Mouse (Mus musculus): ENCODE data around the gene Syngr2. TPM values are rescaled to one million over a fixed set of nuclear protein-coding genes. Genes with fewer than 3 reads are reported as not detected.

The Syngr2 gene
- polyA plus RNA-seq, 1 experiment from 2014 or later: 149 TPM

DNA sequence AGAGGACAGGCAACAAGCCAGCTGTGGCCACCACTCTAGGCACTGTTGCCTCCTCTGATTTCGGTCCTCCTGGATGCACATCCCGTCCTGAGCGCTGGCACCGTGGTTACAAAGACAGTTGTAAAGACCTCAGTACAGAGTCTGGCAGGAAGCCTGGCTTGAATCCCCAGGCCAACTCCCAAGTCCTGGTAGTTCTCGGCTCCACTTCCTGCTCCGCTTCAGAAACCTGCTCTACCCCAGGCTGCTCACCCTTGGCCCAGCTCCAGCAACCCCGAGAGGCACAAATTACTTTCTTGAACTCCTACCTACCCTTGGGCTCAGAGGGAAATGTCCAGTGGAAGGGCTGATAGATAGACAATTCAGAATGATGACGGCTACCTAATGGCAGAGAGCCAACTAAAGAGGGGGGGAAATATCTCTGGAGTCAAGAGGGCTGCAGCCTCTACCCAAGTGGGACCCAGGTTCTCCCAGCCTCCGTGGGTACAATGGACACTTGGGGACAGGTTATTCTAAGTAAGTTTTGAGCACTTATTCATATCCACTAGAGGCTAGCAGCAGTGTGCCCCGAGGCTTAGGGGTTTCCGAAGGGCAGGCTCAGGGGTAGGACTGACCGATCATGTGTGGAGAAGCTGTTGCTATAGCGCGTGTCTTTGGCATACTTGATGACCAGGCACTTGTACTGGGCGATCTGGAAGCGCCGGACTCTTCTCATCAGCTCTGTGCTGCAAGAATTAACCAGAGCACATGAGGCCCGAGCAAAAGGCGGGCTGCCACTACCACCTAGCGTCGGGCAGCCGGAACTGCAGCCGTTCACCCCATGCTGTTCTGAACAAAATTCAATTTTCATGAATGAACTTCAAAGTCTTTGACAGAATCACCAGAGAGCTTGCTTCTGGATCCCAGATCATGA is 14.8 kb downstream of the Syngr2 start:
- no peaks in the 10 kb centered on the region for H3K27me3 ChIP-seq
- ATAC-seq: peak; percentile 65
- in situ Hi-C loops (cut with MboI; ENCODE audit: low pct_unique_long_range_greater_than_20kb): loop anchor here (5.0 kb wide), 1 partner anchor 432 kb away; no protein-coding TSS in a partner anchor
- no peak for DNase-seq (ENCODE audit: low read depth, low spot score)
- peak; percentile 98 for TF ChIP-seq CTCF (IDR thresholded peaks at IDR 0.05)
- ChIA-PET POLR2A (interaction anchor here (0.7 to 1.4 kb wide), 4 partner anchors 9 to 453 kb away, joined by 3 to 4 read pairs (median 4); no protein-coding TSS in a partner anchor), CTCF (interaction anchor here (0.9 to 2.4 kb wide), 9 partner anchors 10 to 145 kb away, joined by 3 to 19 read pairs (median 4); partner anchors contain the start of gene 6030468B19Rik)

DNA sequence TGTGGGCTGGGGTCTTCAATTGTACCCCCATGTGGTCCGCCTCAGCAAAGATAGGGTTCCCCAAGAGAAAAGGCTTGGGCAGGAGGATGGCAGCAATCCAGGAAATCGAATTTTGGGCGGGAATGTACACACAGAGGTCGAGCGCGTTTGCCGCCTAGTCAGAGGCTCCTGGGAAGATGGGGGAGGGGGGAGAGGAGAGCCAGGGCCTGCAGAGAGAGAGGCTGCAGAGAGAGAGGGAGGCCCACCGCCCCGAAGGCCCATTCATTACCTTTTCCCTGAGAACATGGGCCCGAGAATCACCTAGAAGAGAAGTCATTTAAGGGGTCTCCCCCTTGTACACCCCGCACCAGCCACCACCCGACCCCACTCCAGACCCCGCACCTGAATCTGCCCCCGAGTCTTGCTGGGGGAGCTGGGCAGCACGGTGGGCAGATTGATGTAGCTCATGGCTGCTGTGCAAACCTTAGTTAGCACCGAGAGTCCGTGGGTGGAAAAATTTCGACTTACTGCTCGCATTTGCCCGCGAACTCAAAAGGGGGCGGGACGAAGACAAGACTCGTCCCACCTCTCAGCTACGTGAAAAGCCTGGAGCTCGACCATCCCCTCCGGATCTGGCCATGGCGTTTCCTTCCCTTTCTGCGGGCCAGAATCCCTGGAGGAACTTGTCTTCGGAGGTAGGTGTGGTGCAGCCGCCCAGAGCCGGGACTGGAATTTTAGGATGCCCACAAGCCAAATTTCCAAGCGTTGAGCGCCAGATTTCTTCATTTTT is 16.0 kb downstream of the Syngr2 start, which contains the start of the genes Afmid and Tk1:
Afmid (plus strand) TSS at position 592 of the 769 bp plus-strand sequence.
Tk1 (minus strand) TSS at position 760 of the 769 bp plus-strand sequence.
- no peaks in the 10 kb centered on the region for H3K27me3 ChIP-seq
- CTCF ChIA-PET: interaction anchor here (1.0 to 2.4 kb wide), 7 partner anchors 11 to 116 kb away, joined by 3 to 19 read pairs (median 4); partner anchors contain the start of gene 6030468B19Rik
- in situ Hi-C loops (cut with MboI; ENCODE audit: low pct_unique_long_range_greater_than_20kb): loop anchor here (5.0 kb wide), 1 partner anchor 118 kb away; no protein-coding TSS in a partner anchor
- POLR2A ChIA-PET: interaction anchor here (0.7 to 1.4 kb wide), 6 partner anchors 8 to 454 kb away, joined by 3 to 4 read pairs (median 3); no protein-coding TSS in a partner anchor
- ATAC-seq (no peak), DNase-seq (ENCODE audit: low read depth, low spot score) (no peak)
- no peak for TF ChIP-seq CTCF (IDR thresholded peaks at IDR 0.05)

DNA sequence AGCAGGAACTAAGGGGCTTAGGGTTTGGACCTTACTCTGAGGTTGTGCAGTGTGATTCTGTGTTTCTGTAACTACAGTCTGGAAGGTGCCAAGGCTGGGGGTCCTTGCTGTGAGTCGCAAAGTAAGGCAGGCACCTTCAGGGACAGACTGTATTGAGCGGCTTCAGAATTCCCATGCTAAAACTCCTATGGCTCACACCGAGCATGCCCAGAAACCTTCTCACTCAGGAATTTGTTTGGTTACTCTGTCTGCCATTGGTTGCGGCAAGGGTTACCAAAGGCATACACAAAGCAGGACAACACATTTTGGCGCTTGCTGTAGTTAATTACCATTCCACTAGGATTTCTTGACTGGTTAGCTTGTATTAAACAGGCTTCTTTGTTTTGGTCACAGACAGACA is 16.7 kb downstream of the Syngr2 start:
- no peak for TF ChIP-seq CTCF (IDR thresholded peaks at IDR 0.05)
- POLR2A ChIA-PET: interaction anchor here (0.8 to 1.4 kb wide), 4 partner anchors 28 to 40 kb away, joined by 3 read pairs; no protein-coding TSS in a partner anchor
- ATAC-seq (no peak), DNase-seq (ENCODE audit: low read depth, low spot score) (no peak)
- in situ Hi-C loops (cut with MboI; ENCODE audit: low pct_unique_long_range_greater_than_20kb): loop anchor here (5.0 kb wide), 1 partner anchor 119 kb away; no protein-coding TSS in a partner anchor
- CTCF ChIA-PET: interaction anchor here (1.8 to 2.4 kb wide), 2 partner anchors 12 to 20 kb away, joined by 3 to 8 read pairs; no protein-coding TSS in a partner anchor
- no peaks in the 10 kb centered on the region for H3K27me3 ChIP-seq

DNA sequence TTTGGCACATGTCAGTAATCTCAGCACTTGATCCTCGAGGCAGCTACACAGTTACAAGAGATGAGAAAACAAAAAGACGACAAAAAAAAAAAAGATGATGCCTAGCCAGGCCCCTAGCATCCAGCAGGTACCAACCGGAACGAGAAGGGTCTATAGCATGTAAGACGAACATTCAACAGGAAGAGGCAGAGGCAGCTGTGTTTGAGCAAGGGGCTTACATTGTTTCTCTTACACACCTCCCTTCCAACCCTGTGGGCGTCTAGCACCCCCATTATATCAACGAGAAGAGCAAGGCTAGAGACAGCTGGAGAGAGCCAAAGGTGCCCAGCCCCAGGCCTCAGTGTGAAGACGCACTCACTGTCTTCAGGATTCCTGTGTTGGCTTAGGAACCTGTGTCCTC is 17.4 kb downstream of the Syngr2 start:
- H3K27me3 ChIP-seq: no peaks in the 10 kb centered on the region
- POLR2A ChIA-PET: interaction anchor here (1.8 kb wide), 1 partner anchor 15 kb away, joined by 4 read pairs; no protein-coding TSS in a partner anchor
- CTCF ChIA-PET: interaction anchor here (2.0 kb wide), 1 partner anchor 37 kb away, joined by 5 read pairs; no protein-coding TSS in a partner anchor
- in situ Hi-C loops (cut with MboI; ENCODE audit: low pct_unique_long_range_greater_than_20kb): loop anchor here (5.0 kb wide), 1 partner anchor 120 kb away; no protein-coding TSS in a partner anchor
- DNase-seq (ENCODE audit: low read depth, low spot score) (no peak), ATAC-seq (no peak)
- TF ChIP-seq CTCF (IDR thresholded peaks at IDR 0.05): no peak

DNA sequence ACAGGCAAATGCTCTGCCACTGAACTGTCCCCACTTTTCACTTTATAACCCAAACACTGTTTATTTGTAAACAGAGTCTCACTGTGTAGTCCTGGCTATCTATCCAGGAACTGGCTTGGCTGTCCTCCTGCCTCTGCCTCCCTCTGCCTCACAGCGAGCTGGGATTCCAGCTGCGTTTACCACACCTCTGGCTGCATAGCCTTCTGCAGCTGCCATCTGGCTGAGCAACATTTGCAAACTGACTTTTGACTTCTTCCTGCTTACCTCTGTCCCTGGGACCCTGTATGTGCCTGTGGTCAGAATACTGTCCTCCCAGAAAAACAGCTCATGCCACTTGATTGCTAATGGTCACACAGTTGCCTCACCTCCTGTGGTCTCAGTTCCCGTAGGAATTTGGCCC is 17.9 kb downstream of the Syngr2 start:
- ChIA-PET POLR2A (interaction anchor here (1.8 kb wide), 1 partner anchor 16 kb away, joined by 4 read pairs; no protein-coding TSS in a partner anchor), CTCF (interaction anchor here (2.0 kb wide), 1 partner anchor 37 kb away, joined by 5 read pairs; no protein-coding TSS in a partner anchor)
- ATAC-seq: no peak
- no peak for DNase-seq (ENCODE audit: low read depth, low spot score)
- in situ Hi-C loops (cut with MboI; ENCODE audit: low pct_unique_long_range_greater_than_20kb): loop anchor here (5.0 kb wide), 1 partner anchor 120 kb away; no protein-coding TSS in a partner anchor
- TF ChIP-seq CTCF (IDR thresholded peaks at IDR 0.05): no peak
- no peaks in the 10 kb centered on the region for H3K27me3 ChIP-seq

DNA sequence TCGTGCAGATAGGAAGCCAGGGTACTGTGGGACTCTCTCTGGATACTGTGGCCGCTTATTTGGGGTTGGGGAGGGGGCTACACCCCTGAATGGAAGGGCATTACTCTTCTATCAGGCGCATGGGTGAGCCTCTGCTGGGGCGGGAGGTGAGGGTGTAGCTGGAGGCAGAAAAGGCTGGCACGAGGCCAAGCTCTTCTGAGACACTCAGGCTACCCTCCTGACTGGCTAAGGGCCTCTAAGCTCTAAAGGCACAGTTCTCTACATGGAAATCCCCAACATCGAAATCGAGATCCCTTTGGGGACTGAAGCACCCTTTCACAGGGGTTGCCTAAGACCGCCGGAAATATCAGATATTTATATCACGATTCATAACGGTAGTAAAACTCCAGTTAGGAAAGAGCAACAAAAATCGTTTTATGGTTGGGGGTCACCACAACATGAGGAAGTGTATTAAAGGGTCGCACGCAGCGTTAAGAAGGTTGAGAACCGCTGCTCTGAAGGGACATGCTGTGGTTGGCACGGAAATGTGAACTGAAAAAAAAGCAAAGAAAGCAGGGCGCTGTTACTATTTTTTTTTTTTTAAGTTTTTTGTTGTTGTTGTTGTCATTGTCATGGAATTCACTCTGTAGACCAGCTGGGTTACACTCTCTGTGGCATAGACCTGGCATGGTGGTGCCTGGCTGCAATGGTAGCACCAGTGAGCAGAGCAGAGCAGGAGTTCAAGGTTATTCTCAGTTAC is 18.9 kb downstream of the Syngr2 start:
- ChIA-PET CTCF (interaction anchor here (2.0 kb wide), 1 partner anchor 38 kb away, joined by 5 read pairs; no protein-coding TSS in a partner anchor), POLR2A (interaction anchor here (1.8 kb wide), 1 partner anchor 17 kb away, joined by 4 read pairs; no protein-coding TSS in a partner anchor)
- TF ChIP-seq CTCF (IDR thresholded peaks at IDR 0.05): no peak
- no peaks in the 10 kb centered on the region for H3K27me3 ChIP-seq
- in situ Hi-C loops (cut with MboI; ENCODE audit: low pct_unique_long_range_greater_than_20kb): loop anchor here (5.0 kb wide), 1 partner anchor 121 kb away; no protein-coding TSS in a partner anchor
- no peak for DNase-seq (ENCODE audit: low read depth, low spot score)
- ATAC-seq: no peak

DNA sequence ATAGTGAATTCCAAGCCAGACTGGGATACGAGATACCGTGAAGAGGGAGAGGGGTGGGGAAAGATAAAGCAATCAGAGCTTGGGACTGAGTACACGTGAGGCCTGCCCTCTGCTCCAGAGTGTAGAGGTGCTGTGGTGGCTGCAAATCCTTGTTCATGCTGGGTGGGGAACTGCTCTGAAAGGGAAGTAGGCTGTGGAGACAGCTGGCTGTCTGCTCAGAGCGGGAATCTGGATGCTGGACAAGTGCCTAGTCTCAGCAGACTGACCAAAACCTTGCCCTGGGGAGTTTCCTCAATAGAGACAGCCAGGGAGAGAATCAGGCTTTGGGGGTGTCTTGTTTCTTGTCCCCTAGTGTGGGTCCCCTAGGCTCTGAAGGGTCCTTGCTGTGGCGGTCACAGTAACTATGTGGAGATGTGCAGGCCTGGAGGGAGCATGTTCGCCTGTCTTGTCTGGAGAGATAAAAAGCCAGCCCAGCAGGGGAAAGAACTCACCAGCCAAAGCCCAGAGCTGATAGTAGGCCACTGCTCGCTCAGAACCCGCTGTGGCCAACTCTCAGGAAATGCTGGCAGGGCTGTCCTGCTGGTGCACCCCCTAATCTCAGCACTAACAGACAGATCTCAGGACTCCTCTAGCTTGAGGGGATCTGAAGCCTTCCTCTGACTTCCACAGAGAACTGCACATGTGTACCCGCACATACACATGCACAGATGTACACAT is 19.6 kb downstream of the Syngr2 start:
- TF ChIP-seq CTCF (IDR thresholded peaks at IDR 0.05): no peak
- DNase-seq (ENCODE audit: low read depth, low spot score): no peak
- CTCF ChIA-PET: no interaction called here
- H3K27me3 ChIP-seq: no peaks in the 10 kb centered on the region
- ATAC-seq: no peak
- in situ Hi-C loops (cut with MboI; ENCODE audit: low pct_unique_long_range_greater_than_20kb): loop anchor here (5.0 kb wide), 1 partner anchor 122 kb away; no protein-coding TSS in a partner anchor
- POLR2A ChIA-PET: interaction anchor here (0.6 kb wide), 1 partner anchor 20 kb away, joined by 3 read pairs; the partner anchor contains the start of gene Birc5

DNA sequence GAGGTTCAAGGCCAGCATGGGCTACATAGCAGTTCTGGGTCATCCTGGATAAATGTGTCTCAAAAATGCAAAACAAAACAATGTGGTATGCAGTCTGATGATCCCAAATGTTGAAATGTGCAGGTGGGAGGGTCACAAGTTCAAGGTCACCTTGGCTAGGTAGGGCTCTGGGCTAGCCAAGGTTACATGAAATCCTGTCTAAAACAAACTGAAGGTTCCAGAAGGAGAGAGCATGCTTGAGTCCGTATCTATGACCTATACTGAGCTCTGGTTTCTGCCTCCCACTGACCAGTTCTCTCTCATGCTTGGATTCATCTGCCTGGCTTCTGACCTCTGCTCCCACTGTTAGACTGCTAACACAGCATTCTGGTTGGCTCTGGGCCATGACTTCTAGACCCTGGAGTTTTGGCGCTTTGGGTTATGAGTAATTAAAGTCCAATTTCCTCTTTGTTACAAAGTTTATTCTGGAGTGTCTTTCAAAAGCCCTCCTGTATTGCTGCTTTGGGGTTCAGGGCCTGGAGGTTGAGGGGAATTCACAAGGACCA is 20.3 kb downstream of the Syngr2 start:
- DNase-seq (ENCODE audit: low read depth, low spot score) (no peak), ATAC-seq (no peak)
- TF ChIP-seq CTCF (IDR thresholded peaks at IDR 0.05): no peak
- H3K27me3 ChIP-seq: no peaks in the 10 kb centered on the region
- in situ Hi-C loops (cut with MboI; ENCODE audit: low pct_unique_long_range_greater_than_20kb): loop anchor here (5.0 kb wide), 1 partner anchor 122 kb away; no protein-coding TSS in a partner anchor
- ChIA-PET POLR2A (interaction anchor here (0.6 kb wide), 1 partner anchor 19 kb away, joined by 3 read pairs; the partner anchor contains the start of gene Birc5), CTCF (no interaction called here)
